Mouse (Mus musculus) spleen, adult 2 months (tissue): ENCODE measurements at regions not wholly inside any gene's neighbourhood (a gene's known extent, or its start where the extent isn't known, plus 50 kb on each side); places are given as distances from the start of the nearest gene placed in this dataset.

Experiments used
- DNase-seq, 2 experiments: peaks; one replicate each; pipeline versions ENCODE4 v3.0.0 to v3.0.0-alpha.2; 2012 to 2021; ENCODE audit warnings: low spot score in 2 of 2, low read depth in 1 of 2
- H3K27ac ChIP-seq: fragments of 200-500 bp; 2 replicates; pipeline ENCODE4 v1.5.1; 2012; ENCODE audit warnings: low read length, inconsistent platforms; ENCODE audit not compliant: insufficient read depth
- H3K27me3 ChIP-seq: fragments of 200-500 bp; 2 replicates; pipeline ENCODE4 v1.6.1; 2012; ENCODE audit warnings: mild to moderate bottlenecking, moderate library complexity, low read length, inconsistent platforms; ENCODE audit not compliant: control insufficient read depth, insufficient read depth
- H3K36me3 ChIP-seq: fragments of 200-500 bp; 2 replicates; pipeline ENCODE4 v1.6.1; 2012; ENCODE audit warnings: mild to moderate bottlenecking, low read length, inconsistent platforms; ENCODE audit not compliant: control insufficient read depth, insufficient read depth
- H3K4me1 ChIP-seq: fragments of 200-500 bp; 2 replicates; pipeline ENCODE4 v1.6.1; 2011; ENCODE audit warnings: inconsistent platforms; ENCODE audit not compliant: control insufficient read depth, insufficient read depth, insufficient read length
- H3K4me3 ChIP-seq: fragments of 200-500 bp; 2 replicates; pipeline ENCODE4 v1.5.1; 2011; ENCODE audit warnings: mild to moderate bottlenecking, inconsistent platforms; ENCODE audit not compliant: insufficient read depth, insufficient read length; ENCODE audit errors: extremely low read depth
- CTCF ChIP-seq: fragments of 200-500 bp; IDR thresholded peaks from 2 replicates; pipeline ENCODE4 v1.5.1; 2011; ENCODE audit warnings: mild to moderate bottlenecking, inconsistent platforms; ENCODE audit not compliant: insufficient read depth, insufficient read length, insufficient replicate concordance; ENCODE audit errors: extremely low read depth
- POLR2A ChIP-seq: fragments of 200-500 bp; IDR thresholded peaks from 2 replicates; pipeline ENCODE4 v1.6.1; 2011; ENCODE audit warnings: low read depth, low read length, inconsistent platforms
- WGBS: fragments of 180-500 bp; shearing (Covaris S2); methylation state at CpG from one replicate; pipeline ENCODE4 v1.1.7; 2018; 5-methylcytosine and 5-hydroxymethylcytosine counted together

GRCm38 (mm10) chr17:47150636-47151035, 140.3 kb upstream of the Ubr2 start:
- H3K4me1 ChIP-seq: no peaks in the 10 kb centered on the region; the same call in 1 of the 2 replicates
- WGBS: 79% methylated on average over 6 of the region's 6 CpGs
- H3K27me3 ChIP-seq: no peaks in the 10 kb centered on the region
- no peaks in the 10 kb centered on the region for H3K36me3 ChIP-seq
- H3K27ac ChIP-seq: no peak overlapping the region
- no peak for DNase-seq
- TF ChIP-seq POLR2A (no peak), CTCF (no peak)
- no peak overlapping the region for H3K4me3 ChIP-seq

GRCm38 (mm10) chr17:47149662-47150061, 139.3 kb upstream of the Ubr2 start:
- DNase-seq: no peak
- H3K4me1 ChIP-seq: no peaks in the 10 kb centered on the region

GRCm38 (mm10) chr17:47149158-47149557, 138.8 kb upstream of the Ubr2 start:
- Histone ChIP-seq H3K36me3 (no peaks in the 10 kb centered on the region), H3K27ac (no peak overlapping the region), H3K4me1 (no peaks in the 10 kb centered on the region), H3K27me3 (no peaks in the 10 kb centered on the region), H3K4me3 (no peak overlapping the region)
- WGBS: 91% methylated on average over 9 of the region's 9 CpGs
- DNase-seq: no peak
- TF ChIP-seq CTCF: no peak

More at GRCm38 (mm10) chr17:47149662-47150061, 139.3 kb upstream of the Ubr2 start:
- Histone ChIP-seq H3K4me3 (no peak overlapping the region), H3K27me3 (no peaks in the 10 kb centered on the region), H3K36me3 (no peaks in the 10 kb centered on the region), H3K27ac (no peak overlapping the region)
- no peak for TF ChIP-seq CTCF
- TF ChIP-seq POLR2A: no peak
- WGBS: 87% methylated on average over 13 of the region's 13 CpGs

GRCm38 (mm10) chr17:47146640-47147039, 136.3 kb upstream of the Ubr2 start:
- Histone ChIP-seq H3K4me3 (no peak overlapping the region), H3K36me3 (no peaks in the 10 kb centered on the region), H3K27ac (no peak overlapping the region), H3K27me3 (no peaks in the 10 kb centered on the region), H3K4me1 (no peaks in the 10 kb centered on the region)
- no peak for DNase-seq
- TF ChIP-seq POLR2A (no peak), CTCF (no peak)
- WGBS: 90% methylated on average over 4 of the region's 4 CpGs

- TF ChIP-seq CTCF (no peak), POLR2A (no peak)
- 95% methylated on average over 16 of the region's 16 CpGs for WGBS
- Histone ChIP-seq H3K27me3 (peaks cover 5% of the 10 kb centered on the region), H3K36me3 (no peaks in the 10 kb centered on the region), H3K4me1 (no peaks in the 10 kb centered on the region), H3K4me3 (no peak overlapping the region), H3K27ac (no peak overlapping the region)
- DNase-seq: no peak
These were observed 135.2 kb upstream of the Ubr2 start for GRCm38 (mm10) chr17:47145590-47145989.

GRCm38 (mm10) chr17:47144996-47145395, 134.6 kb upstream of the Ubr2 start:
- H3K27me3 ChIP-seq: peaks cover 7% of the 10 kb centered on the region
- H3K4me3 ChIP-seq: no peak overlapping the region
- no peak for TF ChIP-seq CTCF
- TF ChIP-seq POLR2A: no peak
- no peak for DNase-seq
- 48% methylated on average over 9 of the region's 9 CpGs for WGBS
- no peak overlapping the region for H3K27ac ChIP-seq
- H3K4me1 ChIP-seq: no peaks in the 10 kb centered on the region
- H3K36me3 ChIP-seq: no peaks in the 10 kb centered on the region

GRCm38 (mm10) chr17:47144460-47144859, 134.1 kb upstream of the Ubr2 start:
- Histone ChIP-seq H3K36me3 (no peaks in the 10 kb centered on the region), H3K27me3 (peaks cover 11% of the 10 kb centered on the region), H3K4me3 (no peak overlapping the region), H3K27ac (no peak overlapping the region), H3K4me1 (no peaks in the 10 kb centered on the region)
- TF ChIP-seq CTCF: no peak
- no peak for TF ChIP-seq POLR2A
- no peak for DNase-seq
- WGBS: 67% methylated on average over 7 of the region's 7 CpGs

- H3K4me1 ChIP-seq: no peaks in the 10 kb centered on the region
These were observed 133.5 kb upstream of the Ubr2 start for GRCm38 (mm10) chr17:47143898-47144297.

More at GRCm38 (mm10) chr17:47143898-47144297, 133.5 kb upstream of the Ubr2 start:
- DNase-seq: no peak
- no peak for TF ChIP-seq POLR2A
- TF ChIP-seq CTCF: no peak
- H3K27ac ChIP-seq: no peak overlapping the region
- H3K36me3 ChIP-seq: no peaks in the 10 kb centered on the region
- 83% methylated on average over 7 of the region's 7 CpGs for WGBS
- no peak overlapping the region for H3K4me3 ChIP-seq
- peaks cover 12% of the 10 kb centered on the region for H3K27me3 ChIP-seq
